In genomic region chr5:65006011-65006491, GRCm38 (mm10) we compare ENCODE assay signal across 11 mouse cellular contexts. TPM values are rescaled to one million over a fixed set of nuclear protein-coding genes. Genes with fewer than 3 reads are reported as not detected.
DNase-seq lines count a peak whose midpoint lies in the region; ATAC-seq lines count a peak whose summit lies in the region.
"Had no signal": no experiment of that assay in that cellular context is flagged by ENCODE, and none has a peak within 500 bp of the region (broad histone marks: within the 10 kb centered on the region; RNA-seq: fewer than 3 reads in every experiment).

No protein-coding gene starts in this region.

- H3K27ac ChIP-seq in midbrain, embryonic 15.5 days, result peak overlapping the region; percentile 32
- H3K27ac ChIP-seq: intestine, embryonic 15.5 days; stomach, embryonic 15.5 days had no signal

- no peaks in the 10 kb centered on the region for H3K36me3 ChIP-seq in midbrain, embryonic 15.5 days (replicated peaks)

- H3K27me3 ChIP-seq in midbrain, embryonic 15.5 days (replicated peaks), result no peaks in the 10 kb centered on the region
- H3K27me3 ChIP-seq: intestine, embryonic 15.5 days; stomach, embryonic 15.5 days had no signal

- ATAC-seq in frontal cortex, adult (ENCODE audit: low TSS enrichment), result peak; percentile 64
- ATAC-seq in midbrain, embryonic 15.5 days (replicated peaks), result peak; percentile 28; the same call in 1 of the 2 replicates
- ATAC-seq in megakaryocyte progenitor cell, adult 5-6 weeks (replicated peaks; ENCODE audit: poor library complexity), result no peak
- ATAC-seq: intestine, embryonic 15.5 days had no signal

- no peak overlapping the region for H3K9ac ChIP-seq in midbrain, embryonic 15.5 days
- H3K9ac ChIP-seq: intestine, embryonic 15.5 days; stomach, embryonic 15.5 days had no signal

- H3K4me3 ChIP-seq in midbrain, embryonic 15.5 days, result no peak overlapping the region
- H3K4me3 ChIP-seq: intestine, embryonic 15.5 days; stomach, embryonic 15.5 days had no signal

- 33% methylated on average over 4 of the region's 4 CpGs for WGBS in midbrain, embryonic 15.5 days

- DNase-seq in frontal cortex, adult 2 months (ENCODE audit: extremely low spot score in 1 of 2, low spot score in 1 of 2), result no peak
- peak; percentile 14 to 26 for DNase-seq in B cell, adult 2 months
- DNase-seq in adrenal gland, postnatal 36 days, result peak; percentile 50 to 54
- no peak for DNase-seq in Muller cell, postnatal 12 days (ENCODE audit: inconsistent ontology term)
- no peak for DNase-seq in heart, adult 11 months
- DNase-seq: cerebellum, postnatal 36 days had no signal

- no peaks in the 10 kb centered on the region for H3K9me3 ChIP-seq in midbrain, embryonic 15.5 days
- H3K9me3 ChIP-seq: intestine, embryonic 15.5 days; stomach, embryonic 15.5 days had no signal

- H3K4me2 ChIP-seq in midbrain, embryonic 15.5 days, result no peak overlapping the region
- H3K4me2 ChIP-seq: intestine, embryonic 15.5 days; stomach, embryonic 15.5 days had no signal

- peaks cover 20% of the 10 kb centered on the region for H3K4me1 ChIP-seq in midbrain, embryonic 15.5 days
- H3K4me1 ChIP-seq: intestine, embryonic 15.5 days; stomach, embryonic 15.5 days had no signal

RNA-seq across cellular contexts. Expression of gene Fam114a1, which starts 36.2 kb away (rescaled TPM):
- polyA plus RNA-seq in frontal cortex, adult 2 months (2012; rRNA removed), result 6.2 and 6.4 TPM in 2 replicates
- 10 to 100 TPM; 23.9 to 25.0 TPM for total RNA-seq in adrenal gland, postnatal 36 days (2021)
- polyA plus RNA-seq in midbrain, embryonic 15.5 days (2015; fragmentation: Nextera tagmentation; extraction: Ambion mirVana), result 7.5 and 8.3 TPM in 2 replicates
- total RNA-seq in megakaryocyte progenitor cell, adult 5-6 weeks (2015), result 5.6 and 7.1 TPM in 2 replicates
- 5.2 and 7.4 TPM in 2 replicates for total RNA-seq in megakaryocyte progenitor cell, adult 5-6 weeks (2017)

RNA-seq across cellular contexts. Expression of gene Tlr6, which starts 46.2 kb away (rescaled TPM):
- polyA plus RNA-seq in frontal cortex, adult 2 months (2012; rRNA removed), result 0.96 and 1.1 TPM in 2 replicates
- total RNA-seq in adrenal gland, postnatal 36 days (2021), result 1 to 10 TPM; 1.4 to 1.8 TPM
- 0.40 and 0.82 TPM in 2 replicates for polyA plus RNA-seq in midbrain, embryonic 15.5 days (2015; fragmentation: Nextera tagmentation; extraction: Ambion mirVana)
- 4.5 and 4.8 TPM in 2 replicates for total RNA-seq in megakaryocyte progenitor cell, adult 5-6 weeks (2015)
- total RNA-seq in megakaryocyte progenitor cell, adult 5-6 weeks (2017), result 3.0 and 3.7 TPM in 2 replicates

Comparison
In these comparisons a context has a peak if more than half of its experiments do, and no peak if none do; other contexts are left out.
1. DNase-seq: peak in B cell, adult 2 months (2 of 2) and adrenal gland, postnatal 36 days (2 of 2); none in frontal cortex, adult 2 months (0 of 2), Muller cell, postnatal 12 days (single experiment) and heart, adult 11 months (single experiment).